9 mouse cellular contexts compared by ENCODE assay signal in the genomic region with DNA sequence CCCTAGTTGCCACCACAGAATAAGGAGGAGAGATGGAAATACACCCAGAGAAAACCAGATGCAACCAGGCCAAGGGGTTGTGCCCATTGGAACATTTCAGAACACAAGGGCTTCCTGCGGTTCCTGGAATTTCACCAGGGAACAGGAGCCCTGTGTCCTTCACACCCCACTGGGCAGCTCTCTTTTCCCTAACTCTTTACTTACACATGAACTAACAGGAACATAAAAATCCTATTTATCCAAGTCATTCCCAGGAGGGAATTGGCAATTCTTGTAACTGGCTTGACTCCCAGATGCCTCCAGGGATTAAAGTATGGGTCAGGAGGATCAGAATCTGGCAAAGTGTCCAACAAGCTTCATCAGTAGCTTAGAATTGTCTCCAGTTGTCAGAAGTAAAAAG.
DNase-seq lines count a peak whose midpoint lies in the region; ATAC-seq and TF ChIP-seq lines count a peak whose summit lies in the region.
"Had no signal": no experiment of that assay in that cellular context is flagged by ENCODE, and none has a peak within 500 bp of the region (broad histone marks: within the 10 kb centered on the region; RNA-seq: fewer than 3 reads in every experiment).

No protein-coding gene starts in this region.

- no peak overlapping the region for H3K4me2 ChIP-seq in neural tube, embryonic 13.5 days
- no peak overlapping the region for H3K4me2 ChIP-seq in lung, embryonic 16.5 days (ENCODE audit: low read depth, low read length)
- H3K4me2 ChIP-seq: heart, embryonic 15.5 days had no signal

- no peak for TF ChIP-seq CTCF in kidney, adult 2 months (conservative IDR thresholded peaks at IDR 0.05; ENCODE audit: insufficient read depth, insufficient read length, low read depth, low read length)

- H3K4me1 ChIP-seq in neural tube, embryonic 13.5 days (replicated peaks) = peaks cover 6% of the 10 kb centered on the region; the same call in 1 of the 2 replicates
- H3K4me1 ChIP-seq in kidney, adult 2 months (ENCODE audit: control insufficient read depth, insufficient read depth, low read length) = peaks cover 7% of the 10 kb centered on the region
- no peaks in the 10 kb centered on the region; the same call in 1 of the 2 replicates for H3K4me1 ChIP-seq in lung, embryonic 16.5 days (replicated peaks; ENCODE audit: control insufficient read depth, insufficient read depth, low read length)
- H3K4me1 ChIP-seq: heart, embryonic 15.5 days had no signal

- ATAC-seq in neural tube, embryonic 13.5 days (ENCODE audit: low read depth) = peak; percentile 32; the same call in 1 of the 2 replicates
- peak; percentile 82 for ATAC-seq in lung, embryonic 16.5 days (ENCODE audit: low read depth)

- no peak overlapping the region for H3K9ac ChIP-seq in neural tube, embryonic 13.5 days
- no peak overlapping the region for H3K9ac ChIP-seq in lung, embryonic 16.5 days (ENCODE audit: low read length)
- H3K9ac ChIP-seq: heart, embryonic 15.5 days had no signal

- no peak for DNase-seq in neural tube, embryonic 10.5 days (ENCODE audit: extremely low spot score, low spot score)
- peak; percentile 47 to 51 for DNase-seq in cerebellum, postnatal 14 days
- peak; percentile 95 for DNase-seq in kidney, adult 2 months
- DNase-seq in B cell, adult 2 months = no peak
- no peak for DNase-seq in gastrocnemius, postnatal 25 days
- DNase-seq in urinary bladder, postnatal 4 days (ENCODE audit: low spot score in 2 of 2) = no peak

- no peak overlapping the region for H3K4me3 ChIP-seq in neural tube, embryonic 13.5 days
- no peak overlapping the region for H3K4me3 ChIP-seq in kidney, adult 2 months (ENCODE audit: insufficient read depth, low read depth, low read length)
- no peak overlapping the region for H3K4me3 ChIP-seq in lung, embryonic 16.5 days (ENCODE audit: low read length)
- H3K4me3 ChIP-seq: heart, embryonic 15.5 days had no signal

- TF ChIP-seq POLR2A in kidney, adult 2 months (IDR thresholded peaks at IDR 0.05; ENCODE audit: low read depth, low read length) = no peak

- H3K36me3 ChIP-seq in neural tube, embryonic 13.5 days = no peaks in the 10 kb centered on the region
- H3K36me3 ChIP-seq in kidney, adult 2 months (ENCODE audit: control insufficient read depth, insufficient read depth, low read length) = no peaks in the 10 kb centered on the region
- no peaks in the 10 kb centered on the region for H3K36me3 ChIP-seq in lung, embryonic 16.5 days (ENCODE audit: control insufficient read depth, insufficient read depth, low read length)
- H3K36me3 ChIP-seq: heart, embryonic 15.5 days had no signal

- 0 out of 2 replicates have a peak overlapping the region, but pooled peaks have one; percentile 18 for H3K27ac ChIP-seq in neural tube, embryonic 13.5 days (replicated peaks)
- peak overlapping the region; percentile 85 for H3K27ac ChIP-seq in kidney, adult 2 months (ENCODE audit: insufficient read depth, low read depth, low read length)
- H3K27ac ChIP-seq in lung, embryonic 16.5 days (ENCODE audit: low read length) = peak overlapping the region; percentile 48; the same call in 1 of the 2 replicates
- H3K27ac ChIP-seq: heart, embryonic 15.5 days had no signal

- no peaks in the 10 kb centered on the region for H3K27me3 ChIP-seq in neural tube, embryonic 13.5 days
- H3K27me3 ChIP-seq in kidney, adult 2 months (replicated peaks; ENCODE audit: control insufficient read depth, insufficient read depth, low read length) = no peaks in the 10 kb centered on the region
- H3K27me3 ChIP-seq in lung, embryonic 16.5 days (ENCODE audit: control insufficient read depth, insufficient read depth, low read depth, low read length) = no peaks in the 10 kb centered on the region
- H3K27me3 ChIP-seq: heart, embryonic 15.5 days had no signal

- no peaks in the 10 kb centered on the region for H3K9me3 ChIP-seq in neural tube, embryonic 13.5 days
- no peaks in the 10 kb centered on the region for H3K9me3 ChIP-seq in lung, embryonic 16.5 days (ENCODE audit: control insufficient read depth, low read length)
- H3K9me3 ChIP-seq: heart, embryonic 15.5 days had no signal

- WGBS in neural tube, embryonic 13.5 days = 35% methylated on average over 1 of the region's 1 CpGs
- 15% methylated on average over 1 of the region's 1 CpGs for WGBS in kidney, adult 2 months
- 65% methylated on average over 1 of the region's 1 CpGs for WGBS in lung, embryonic 16.5 days

Comparison
In these comparisons a context has a peak if more than half of its experiments do, and no peak if none do; other contexts are left out.
1. H3K27ac ChIP-seq: peak in every context shown above with its lines; median percentile 85 in kidney, adult 2 months; 48 in lung, embryonic 16.5 days; 18 in neural tube, embryonic 13.5 days.
2. DNase-seq: peak in cerebellum, postnatal 14 days (2 of 2) and kidney, adult 2 months (single experiment); none in neural tube, embryonic 10.5 days (single experiment), B cell, adult 2 months (0 of 2), gastrocnemius, postnatal 25 days (single experiment) and urinary bladder, postnatal 4 days (0 of 2).